ENCODE assay signal across 14 mouse cellular contexts in genomic region chr8:114274558-114274957, GRCm38 (mm10).
"Had no signal": no experiment of that assay in that cellular context is flagged by ENCODE, and none has a peak within 500 bp of the region (broad histone marks: within the 10 kb centered on the region; RNA-seq: fewer than 3 reads in every experiment).

No protein-coding gene starts in this region.

- H3K4me3 ChIP-seq: layer of hippocampus, adult 2 months; limb, embryonic 13.5 days; liver, embryonic 15.5 days; midbrain, embryonic 12.5 days had no signal

- H3K27me3 ChIP-seq: limb, embryonic 13.5 days; liver, embryonic 15.5 days; midbrain, embryonic 12.5 days had no signal

- H3K36me3 ChIP-seq: limb, embryonic 13.5 days; liver, embryonic 15.5 days; midbrain, embryonic 12.5 days had no signal

- H3K4me2 ChIP-seq: limb, embryonic 13.5 days; liver, embryonic 11.5 days; liver, embryonic 15.5 days; midbrain, embryonic 12.5 days had no signal

- H3K9me3 ChIP-seq: limb, embryonic 13.5 days; liver, embryonic 15.5 days; midbrain, embryonic 12.5 days had no signal

- H3K4me1 ChIP-seq: limb, embryonic 13.5 days; liver, embryonic 15.5 days; midbrain, embryonic 12.5 days had no signal

- H3K9ac ChIP-seq: limb, embryonic 13.5 days; liver, embryonic 15.5 days; midbrain, embryonic 12.5 days had no signal

- ATAC-seq: lung, postnatal 0 days had no signal

- DNase-seq: kidney, postnatal 10 days; kidney, postnatal 4 days; lung, adult 2 months; lung, postnatal 4 days; right cerebral cortex, postnatal 4 days; spleen, adult 18-20 months; thymus, adult 18-20 months; thymus, postnatal 14 days had no signal

- H3K27ac ChIP-seq: layer of hippocampus, adult 2 months; limb, embryonic 13.5 days; liver, embryonic 15.5 days; midbrain, embryonic 12.5 days had no signal
